Mouse (Mus musculus) stomach, postnatal 0 days (tissue): ENCODE measurements around the gene Rhebl1.

Source experiments
- CTCF ChIP-seq: IDR thresholded peaks from 2 replicates; pipeline ENCODE4 v1.5.1; 2016; ENCODE audit warnings: antibody characterized with exemption, low read depth, mild to moderate bottlenecking, moderate library complexity
- EP300 ChIP-seq: optimal IDR thresholded peaks from 2 replicates; pipeline ENCODE3; 2016; ENCODE audit warnings: antibody characterized with exemption

- TF ChIP-seq EP300 (no peak), CTCF (peak; percentile 58)
Observed at GRCm38 (mm10) chr15:98880978-98881655, 13.2 kb downstream of the Rhebl1 start.
